Mouse (Mus musculus) liver, embryonic 16.5 days (tissue): ENCODE results near the gene Ryr2. TPM values are rescaled to one million over a fixed set of nuclear protein-coding genes. Genes with fewer than 3 reads are reported as not detected.
"Not testable (repeated sequence)": the region's sequence is repeated elsewhere in the genome, so short reads cannot be mapped to it uniquely, and the experiment has no call there.

Experiments used
- ATAC-seq: fragments of 200-750 bp; cut with Nextera tagmentation; 2 replicates; pipeline ENCODE4 v1.8.0; 2017; ENCODE audit warnings: low read depth, mild to moderate bottlenecking, moderate number of reproducible peaks, moderate library complexity
- H3K27ac ChIP-seq: fragments of 300-500 bp; sonication (generic); 2 replicates; pipeline ENCODE4 v1.5.1; 2014; ENCODE audit warnings: mild to moderate bottlenecking, low read length
- H3K27me3 ChIP-seq: fragments of 300-500 bp; sonication (generic); 2 replicates; pipeline ENCODE4 v1.6.1; 2014; ENCODE audit warnings: low read depth, low read length, mixed read lengths; ENCODE audit not compliant: control insufficient read depth, insufficient read depth
- H3K36me3 ChIP-seq: fragments of 300-500 bp; sonication (generic); 2 replicates; pipeline ENCODE4 v1.6.1; 2014; ENCODE audit warnings: mild to moderate bottlenecking; ENCODE audit not compliant: control insufficient read depth, insufficient read depth
- H3K4me1 ChIP-seq: fragments of 300-500 bp; sonication (generic); 2 replicates; pipeline ENCODE4 v1.6.1; 2014; ENCODE audit warnings: low read depth, low read length, mixed read lengths; ENCODE audit not compliant: control insufficient read depth
- H3K4me2 ChIP-seq: fragments of 300-500 bp; sonication (generic); 2 replicates; pipeline ENCODE4 v1.6.1; 2014; ENCODE audit warnings: low read depth, low read length, mixed read lengths
- H3K4me3 ChIP-seq: fragments of 300-500 bp; sonication (generic); 2 replicates; pipeline ENCODE4 v1.5.1; 2014; ENCODE audit warnings: low read depth, mild to moderate bottlenecking, low read length
- H3K9ac ChIP-seq: fragments of 300-500 bp; sonication (generic); 2 replicates; pipeline ENCODE4 v1.6.1; 2014; ENCODE audit warnings: low read depth, low read length
- H3K9me3 ChIP-seq: fragments of 300-500 bp; sonication (generic); replicated peaks from 2 replicates; pipeline ENCODE4 v1.6.1; 2016; ENCODE audit warnings: low read length; ENCODE audit not compliant: control insufficient read depth
- WGBS: fragments of 180-500 bp; shearing (Covaris S2); extraction: QIAGEN DNeasy Blood & Tissue Kit; methylation state at CpG from one replicate; pipeline ENCODE4 v1.1.7; 2014; ENCODE audit not compliant: insufficient replicate concordance; 5-methylcytosine and 5-hydroxymethylcytosine counted together
- polyA plus RNA-seq: library from polyadenylated mRNA; unstranded; fragments of >200 nt; fragmentation: Nextera tagmentation; extraction: Ambion mirVana; gene quantifications from 2 replicates; pipeline ENCODE4 v1.2.1, GENCODE M21; 2015

Ryr2 gene
- polyA plus RNA-seq, result 0.13 and 0.24 TPM in 2 replicates

- Histone ChIP-seq H3K9ac (no peak within 1 kb of the TSS), H3K4me3 (peak within 1 kb of the TSS; percentile 48), H3K36me3 (no peaks in the 10 kb centered on the region), H3K27me3 (peaks cover 50% of the 10 kb centered on the region), H3K9me3 (no peaks in the 10 kb centered on the region), H3K4me2 (peak within 1 kb of the TSS; percentile 64), H3K4me1 (no peaks in the 10 kb centered on the region), H3K27ac (no peak within 1 kb of the TSS)
- ATAC-seq, result peak; percentile 64
- WGBS, result 9% methylated on average over 50 of the region's 64 CpGs
Observed at GRCm38 (mm10) chr13:12106662-12107632, at the start of gene Ryr2. Ryr2 (minus strand) TSS chr13:12106945.

DNA sequence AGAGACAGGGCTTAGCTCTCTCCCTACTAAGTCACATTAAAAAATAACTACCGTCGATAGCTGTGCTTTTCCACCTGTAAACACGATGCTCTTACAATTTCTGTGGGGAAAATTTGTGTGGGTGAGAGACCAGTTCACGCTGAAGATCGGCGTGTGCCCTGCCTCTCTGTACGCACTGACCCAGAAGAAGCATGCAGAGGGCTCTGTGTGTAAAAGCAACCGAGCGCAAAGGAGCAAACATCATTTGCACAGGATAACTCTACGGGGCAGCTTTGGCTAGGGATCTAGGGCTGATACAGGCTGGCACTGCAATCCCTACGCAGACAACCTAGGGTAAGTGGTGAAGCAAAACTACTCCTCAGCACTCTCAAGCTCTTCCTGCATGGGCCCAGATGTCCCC, 47.2 kb upstream of the Ryr2 start:
- H3K4me3 ChIP-seq, result no peak overlapping the region
- ATAC-seq, result no peak
- 72% methylated on average over 11 of the region's 11 CpGs for WGBS
- no peak overlapping the region for H3K4me2 ChIP-seq
- no peak overlapping the region for H3K27ac ChIP-seq
- no peaks in the 10 kb centered on the region for H3K4me1 ChIP-seq
- no peaks in the 10 kb centered on the region for H3K27me3 ChIP-seq
- H3K36me3 ChIP-seq, result no peaks in the 10 kb centered on the region
- H3K9me3 ChIP-seq, result no peaks in the 10 kb centered on the region
- no peak overlapping the region for H3K9ac ChIP-seq

GRCm38 (mm10) chr13:12146918-12147507, 40.3 kb upstream of the Ryr2 start:
- no peaks in the 10 kb centered on the region for H3K36me3 ChIP-seq
- H3K4me2 ChIP-seq, result no peak overlapping the region
- ATAC-seq, result no peak
- no peaks in the 10 kb centered on the region for H3K4me1 ChIP-seq
- no peaks in the 10 kb centered on the region for H3K27me3 ChIP-seq
- H3K27ac ChIP-seq, result no peak overlapping the region
- no peak overlapping the region for H3K9ac ChIP-seq
- 52% methylated on average over 6 of the region's 6 CpGs for WGBS
- no peak overlapping the region for H3K4me3 ChIP-seq
- H3K9me3 ChIP-seq, result no peaks in the 10 kb centered on the region

DNA sequence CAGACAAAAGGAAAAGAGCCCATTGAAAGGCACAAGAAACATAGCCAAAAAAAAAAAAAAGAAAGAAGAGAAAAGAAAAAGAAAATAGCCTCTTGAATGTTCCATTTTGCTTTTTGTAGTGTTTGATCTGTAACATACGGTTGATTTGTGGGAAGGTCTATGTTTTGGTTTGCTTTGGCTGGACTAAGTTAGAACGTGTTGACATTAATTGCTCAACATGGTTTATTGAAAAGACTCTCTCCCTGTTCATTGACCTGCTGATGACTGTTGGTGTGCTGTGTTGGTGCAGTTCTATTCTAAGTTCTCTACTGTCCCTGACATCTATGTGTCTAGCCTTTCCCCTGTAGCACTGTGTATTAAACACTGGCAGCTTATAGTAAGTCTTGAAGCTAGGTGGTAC, 39.7 kb upstream of the Ryr2 start:
- ATAC-seq, result no peak; the same call in 1 of the 2 replicates
- Histone ChIP-seq H3K4me3 (no peak overlapping the region), H3K9me3 (no peaks in the 10 kb centered on the region), H3K27me3 (no peaks in the 10 kb centered on the region), H3K4me2 (no peak overlapping the region), H3K4me1 (no peaks in the 10 kb centered on the region), H3K36me3 (no peaks in the 10 kb centered on the region), H3K27ac (no peak overlapping the region), H3K9ac (no peak overlapping the region)
- 64% methylated on average over 2 of the region's 2 CpGs for WGBS

GRCm38 (mm10) chr13:12143347-12143746, 36.6 kb upstream of the Ryr2 start:
- Histone ChIP-seq H3K9ac (no peak overlapping the region), H3K27me3 (no peaks in the 10 kb centered on the region), H3K4me3 (no peak overlapping the region), H3K4me2 (no peak overlapping the region), H3K4me1 (no peaks in the 10 kb centered on the region), H3K36me3 (no peaks in the 10 kb centered on the region), H3K9me3 (no peaks in the 10 kb centered on the region), H3K27ac (no peak overlapping the region)
- WGBS, result 76% methylated on average over 5 of the region's 5 CpGs
- no peak for ATAC-seq

- not testable (repeated sequence) for H3K9ac ChIP-seq, H3K9me3 ChIP-seq, H3K4me2 ChIP-seq, ATAC-seq, H3K36me3 ChIP-seq, H3K27ac ChIP-seq, H3K4me3 ChIP-seq, H3K27me3 ChIP-seq
- WGBS, result 77% methylated on average over 10 of the region's 10 CpGs
- H3K4me1 ChIP-seq, result peaks cover 22% of the 10 kb centered on the region
Observed at GRCm38 (mm10) chr13:12136461-12136860, 29.7 kb upstream of the Ryr2 start.

GRCm38 (mm10) chr13:12133549-12133948, 26.8 kb upstream of the Ryr2 start:
- WGBS, result 46% methylated on average over 7 of the region's 7 CpGs
- no peak overlapping the region for H3K9ac ChIP-seq
- H3K27me3 ChIP-seq, result no peaks in the 10 kb centered on the region
- no peak overlapping the region for H3K4me2 ChIP-seq
- no peak for ATAC-seq
- H3K4me3 ChIP-seq, result no peak overlapping the region
- peaks cover 31% of the 10 kb centered on the region for H3K4me1 ChIP-seq
- H3K36me3 ChIP-seq, result no peaks in the 10 kb centered on the region
- no peak overlapping the region for H3K27ac ChIP-seq
- H3K9me3 ChIP-seq, result no peaks in the 10 kb centered on the region

DNA sequence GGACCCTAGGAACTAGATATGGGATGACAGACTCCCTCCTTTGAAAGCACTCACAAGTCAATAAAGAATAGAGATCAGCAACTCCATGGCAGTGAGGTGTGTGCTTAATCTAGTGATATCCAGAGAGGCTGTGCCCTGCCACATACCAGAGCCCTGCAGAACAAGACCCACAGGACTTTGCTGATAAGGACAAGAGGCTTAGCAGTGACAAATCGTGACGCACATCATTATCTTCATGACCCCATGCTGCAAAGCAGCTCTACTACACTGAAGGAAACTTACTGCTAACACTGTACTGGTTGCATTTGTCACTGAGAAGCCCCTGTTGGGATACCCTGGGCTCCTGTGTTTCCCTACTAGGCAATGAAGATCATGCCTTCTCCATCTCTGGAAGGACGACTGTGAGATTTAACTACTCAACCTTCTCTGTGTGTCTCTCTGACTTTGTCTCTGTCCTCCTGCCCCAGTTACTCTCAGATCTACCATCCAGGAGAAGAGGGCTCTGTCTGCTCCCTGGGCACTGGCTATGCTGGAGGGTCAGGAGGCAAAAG, 25.5 kb upstream of the Ryr2 start:
- Histone ChIP-seq H3K4me2 (peak overlapping the region; percentile 43), H3K9ac (no peak overlapping the region)
- ATAC-seq, result peak; percentile 97

GRCm38 (mm10) chr13:12129121-12129520, 22.4 kb upstream of the Ryr2 start:
- no peaks in the 10 kb centered on the region for H3K27me3 ChIP-seq
- no peak for ATAC-seq
- no peak overlapping the region for H3K9ac ChIP-seq
- no peak overlapping the region for H3K27ac ChIP-seq
- no peaks in the 10 kb centered on the region for H3K36me3 ChIP-seq
- 84% methylated on average over 1 of the region's 1 CpGs for WGBS
- H3K9me3 ChIP-seq, result no peaks in the 10 kb centered on the region
- peaks cover 31% of the 10 kb centered on the region for H3K4me1 ChIP-seq
- no peak overlapping the region for H3K4me2 ChIP-seq
- no peak overlapping the region for H3K4me3 ChIP-seq

More for the DNA sequence above, 25.5 kb upstream of the Ryr2 start:
- WGBS, result 16% methylated on average over 3 of the region's 3 CpGs
- Histone ChIP-seq H3K4me1 (peaks cover 31% of the 10 kb centered on the region), H3K27me3 (no peaks in the 10 kb centered on the region), H3K36me3 (no peaks in the 10 kb centered on the region), H3K4me3 (no peak overlapping the region; the same call in 1 of the 2 replicates), H3K9me3 (no peaks in the 10 kb centered on the region), H3K27ac (peak overlapping the region; percentile 62)
